Comparison of ENCODE assay signal across 8 mouse cellular contexts in genomic region chr9:64447070-64447469, GRCm38 (mm10).
DNase-seq lines count a peak whose midpoint lies in the region; ATAC-seq lines count a peak whose summit lies in the region.

No protein-coding gene starts in this region.

- no peaks in the 10 kb centered on the region for H3K9me3 ChIP-seq in kidney, embryonic 15.5 days (replicated peaks)
- no peaks in the 10 kb centered on the region for H3K9me3 ChIP-seq in forebrain, embryonic 12.5 days
- no peaks in the 10 kb centered on the region for H3K9me3 ChIP-seq in limb, embryonic 10.5 days (replicated peaks)
- no peaks in the 10 kb centered on the region for H3K9me3 ChIP-seq in midbrain, embryonic 15.5 days

- DNase-seq in kidney, adult 18-20 months: no peak
- no peak for DNase-seq in limb, embryonic 10.5 days (ENCODE audit: low spot score)
- no peak for DNase-seq in layer of hippocampus, postnatal 10 days (ENCODE audit: low spot score in 2 of 2)
- no peak for DNase-seq in cerebellum, postnatal 10 days
- DNase-seq in gastrocnemius, postnatal 10 days: no peak

- H3K4me2 ChIP-seq in kidney, embryonic 15.5 days: peak overlapping the region; percentile 22; the same call in 1 of the 2 replicates
- 0 out of 2 replicates have a peak overlapping the region, but pooled peaks have one; percentile 22 for H3K4me2 ChIP-seq in forebrain, embryonic 12.5 days
- H3K4me2 ChIP-seq in midbrain, embryonic 15.5 days: no peak overlapping the region

- 27% methylated on average over 6 of the region's 6 CpGs for WGBS in kidney, embryonic 15.5 days
- WGBS in forebrain, embryonic 12.5 days: 28% methylated on average over 6 of the region's 6 CpGs
- WGBS in limb, embryonic 10.5 days: 37% methylated on average over 6 of the region's 6 CpGs
- 28% methylated on average over 6 of the region's 6 CpGs for WGBS in midbrain, embryonic 15.5 days

- peaks cover 34% of the 10 kb centered on the region for H3K4me1 ChIP-seq in kidney, embryonic 15.5 days
- H3K4me1 ChIP-seq in forebrain, embryonic 12.5 days: peaks cover 25% of the 10 kb centered on the region
- H3K4me1 ChIP-seq in limb, embryonic 10.5 days: peaks cover 15% of the 10 kb centered on the region
- peaks cover 23% of the 10 kb centered on the region for H3K4me1 ChIP-seq in midbrain, embryonic 15.5 days

- H3K27ac ChIP-seq in kidney, embryonic 15.5 days: peak overlapping the region; percentile 77; the same call in 1 of the 2 replicates
- peak overlapping the region; percentile 56 for H3K27ac ChIP-seq in forebrain, embryonic 12.5 days
- peak overlapping the region; percentile 2 for H3K27ac ChIP-seq in limb, embryonic 10.5 days
- peak overlapping the region; percentile 62 for H3K27ac ChIP-seq in midbrain, embryonic 15.5 days

- no peak overlapping the region for H3K9ac ChIP-seq in kidney, embryonic 15.5 days
- no peak overlapping the region for H3K9ac ChIP-seq in forebrain, embryonic 12.5 days
- no peak overlapping the region for H3K9ac ChIP-seq in midbrain, embryonic 15.5 days

- H3K4me3 ChIP-seq in kidney, embryonic 15.5 days (replicated peaks): no peak overlapping the region
- no peak overlapping the region for H3K4me3 ChIP-seq in forebrain, embryonic 12.5 days (replicated peaks)
- H3K4me3 ChIP-seq in limb, embryonic 10.5 days: no peak overlapping the region
- no peak overlapping the region for H3K4me3 ChIP-seq in midbrain, embryonic 15.5 days

- peak; percentile 63; the same call in 1 of the 2 replicates for ATAC-seq in kidney, embryonic 15.5 days (replicated peaks; ENCODE audit: low FRiP score)
- ATAC-seq in forebrain, embryonic 12.5 days (ENCODE audit: low FRiP score): peak; percentile 44; the same call in 1 of the 2 replicates
- ATAC-seq in midbrain, embryonic 15.5 days (replicated peaks): peak; percentile 65

- no peaks in the 10 kb centered on the region for H3K36me3 ChIP-seq in kidney, embryonic 15.5 days
- H3K36me3 ChIP-seq in forebrain, embryonic 12.5 days (replicated peaks): no peaks in the 10 kb centered on the region
- H3K36me3 ChIP-seq in limb, embryonic 10.5 days: no peaks in the 10 kb centered on the region
- no peaks in the 10 kb centered on the region for H3K36me3 ChIP-seq in midbrain, embryonic 15.5 days (replicated peaks)

- H3K27me3 ChIP-seq in kidney, embryonic 15.5 days: no peaks in the 10 kb centered on the region
- H3K27me3 ChIP-seq in forebrain, embryonic 12.5 days: 0 out of 2 replicates have a peak, but pooled peaks cover 3% of the 10 kb centered on the region
- H3K27me3 ChIP-seq in limb, embryonic 10.5 days (ENCODE audit: low read depth, poor library complexity, severe bottlenecking): peaks cover 15% of the 10 kb centered on the region; the same call in 1 of the 2 replicates
- no peaks in the 10 kb centered on the region for H3K27me3 ChIP-seq in midbrain, embryonic 15.5 days (replicated peaks)

Comparison
In these comparisons a context has a peak if more than half of its experiments do, and no peak if none do; other contexts are left out.
1. H3K27ac ChIP-seq: peak in every context shown above with its lines; median percentile 77 in kidney, embryonic 15.5 days; 62 in midbrain, embryonic 15.5 days; 56 in forebrain, embryonic 12.5 days; 2 in limb, embryonic 10.5 days.